Mouse (Mus musculus) adrenal gland, postnatal 14 days (tissue): ENCODE data around the gene Bri3bp. TPM values are rescaled to one million over a fixed set of nuclear protein-coding genes. Genes with fewer than 3 reads are reported as not detected.
A peak's percentile ranks its signal among the peaks of the same experiment; 100 is the strongest.
"Not testable (repeated sequence)": the region's sequence is repeated elsewhere in the genome, so short reads cannot be mapped to it uniquely, and the experiment has no call there.

Experiments
- DNase-seq: peaks from one replicate; pipeline ENCODE4 v3.0.0; 2021; ENCODE audit warnings: mixed read lengths
- total RNA-seq: library from RNA; stranded (reverse); gene quantifications from 2 replicates; pipeline ENCODE4 v1.2.3, GENCODE M21; 2021

The Bri3bp gene
- total RNA-seq, 1 experiment from 2014 or later = 24.0 TPM

DNA sequence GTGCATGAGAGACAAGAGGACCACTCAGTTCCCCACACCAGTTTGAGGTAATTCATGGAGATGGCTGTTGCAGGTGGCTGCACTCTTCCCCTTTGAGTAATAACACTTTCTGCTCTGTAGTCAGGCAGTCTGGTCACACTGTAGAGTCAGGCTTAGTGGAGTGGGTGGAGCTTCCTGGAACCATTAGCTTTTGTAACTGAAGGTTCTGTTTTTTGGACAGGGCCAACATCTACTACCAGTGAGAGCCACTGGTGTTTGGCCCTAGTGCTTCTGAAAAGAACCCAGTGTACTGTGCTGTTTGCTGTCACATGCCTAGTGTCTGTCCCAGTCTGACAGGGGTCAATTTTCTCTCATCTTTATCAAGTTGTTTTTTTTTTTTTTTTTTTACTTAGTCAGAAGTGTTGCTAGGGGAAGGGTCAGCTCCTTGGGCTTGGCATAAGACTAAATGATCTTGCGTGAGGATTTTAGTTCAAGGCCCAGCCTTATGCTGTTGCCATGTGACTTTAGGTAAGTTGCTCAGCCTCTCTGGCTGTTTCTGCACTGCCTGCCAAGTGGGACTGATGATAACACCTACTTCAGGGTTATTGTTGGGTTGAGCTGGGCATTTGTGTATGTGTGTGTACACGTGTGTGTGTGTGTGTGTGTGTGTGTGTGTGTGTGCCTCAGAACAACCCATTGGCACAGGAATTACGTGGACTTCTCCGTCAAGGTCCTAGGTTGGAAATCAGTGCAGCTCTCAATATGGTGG lies 43.8 kb downstream of the Bri3bp start:
- DNase-seq = no peak

DNA sequence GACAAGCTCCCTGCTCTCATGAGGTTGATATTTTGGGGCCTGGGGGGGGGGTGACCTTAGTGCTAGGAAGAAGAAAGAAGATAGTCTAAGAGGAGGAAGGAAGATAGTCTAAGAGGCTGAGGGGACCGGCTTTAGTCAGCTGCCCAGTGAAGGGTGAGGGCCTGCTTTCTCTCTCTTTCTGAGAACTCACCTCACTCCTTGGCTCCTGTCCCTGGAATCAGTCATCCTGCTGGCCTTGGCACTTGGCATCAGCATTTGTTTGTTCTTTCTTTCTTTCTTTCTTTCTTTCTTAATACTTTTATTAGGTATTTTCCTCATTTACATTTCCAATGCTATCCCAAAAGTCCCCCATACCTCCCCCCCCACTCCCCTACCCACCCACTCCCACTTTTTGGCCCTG lies 44.7 kb downstream of the Bri3bp start:
- DNase-seq = peak; percentile 57

DNA sequence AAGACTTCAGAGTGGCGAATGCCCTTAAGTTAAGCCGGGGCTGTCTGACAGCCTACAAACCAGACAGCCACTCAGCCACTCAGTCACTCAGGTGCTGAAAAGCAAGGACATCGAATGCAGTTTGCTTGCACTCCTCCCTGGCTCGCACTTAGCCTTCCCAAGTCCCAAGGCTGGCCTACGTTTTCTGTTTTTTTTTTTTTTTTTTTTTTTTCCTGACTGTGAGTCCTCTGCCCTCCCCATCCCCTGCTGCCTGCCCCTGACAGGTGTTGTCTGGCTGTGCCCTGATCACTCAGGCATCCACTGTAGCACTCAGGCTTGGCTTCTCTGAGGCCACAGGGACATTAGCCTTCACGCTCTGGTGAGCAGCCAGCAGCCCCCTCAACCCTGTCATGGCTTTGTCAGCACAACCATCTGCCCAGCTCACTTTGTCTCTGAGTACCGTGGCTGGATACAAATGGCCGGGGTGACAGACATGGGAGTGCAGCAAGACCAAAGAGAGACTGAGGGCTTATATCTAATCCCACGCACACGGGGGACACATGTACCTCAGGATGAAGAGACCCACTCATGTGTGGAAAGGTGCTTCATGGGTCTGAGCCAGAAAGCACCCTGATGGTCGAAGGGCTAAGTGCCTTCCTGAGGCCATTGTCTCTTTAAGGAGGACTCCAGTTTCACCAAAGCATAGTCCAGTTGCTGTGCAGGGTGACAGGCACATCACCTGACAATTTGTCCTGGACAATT lies 46.2 kb downstream of the Bri3bp start:
- DNase-seq = no peak

DNA sequence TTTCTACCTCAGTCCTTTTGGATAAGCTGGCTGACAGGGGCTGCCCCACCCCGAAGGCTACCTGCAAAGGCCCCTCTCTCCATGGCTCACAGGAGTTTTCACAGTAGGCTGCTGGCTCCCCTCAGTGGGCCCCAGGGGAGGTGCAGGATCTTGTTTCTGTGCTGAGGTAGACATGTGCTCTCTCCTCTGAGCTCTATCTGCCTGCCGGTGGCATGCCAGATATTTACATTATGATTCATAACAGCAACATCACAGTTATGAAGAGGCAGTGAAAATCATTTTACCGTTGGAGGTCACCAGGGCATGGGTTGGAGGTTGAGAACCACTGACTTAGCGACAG lies 46.7 kb downstream of the Bri3bp start:
- DNase-seq = peak; percentile 54

DNA sequence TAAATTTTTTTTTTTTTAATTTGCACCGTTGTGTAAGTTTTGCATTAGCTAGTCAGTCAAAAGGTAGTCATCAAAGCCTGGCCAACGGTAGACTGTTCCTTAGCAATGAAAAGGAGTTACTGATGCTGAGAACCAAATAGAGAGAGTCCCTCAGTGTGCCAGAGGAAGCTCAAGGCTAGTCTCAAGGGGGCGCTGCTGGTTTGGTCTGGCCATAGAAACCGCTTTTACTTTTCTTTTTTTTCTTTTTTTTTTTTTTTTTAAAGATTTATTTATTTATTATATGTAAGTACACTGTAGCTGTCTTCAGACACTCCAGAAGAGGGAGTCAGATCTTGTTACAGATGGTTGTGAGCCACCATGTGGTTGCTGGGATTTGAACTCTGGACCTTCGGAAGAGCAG lies 47.6 kb downstream of the Bri3bp start:
- DNase-seq = not testable (repeated sequence)

DNA sequence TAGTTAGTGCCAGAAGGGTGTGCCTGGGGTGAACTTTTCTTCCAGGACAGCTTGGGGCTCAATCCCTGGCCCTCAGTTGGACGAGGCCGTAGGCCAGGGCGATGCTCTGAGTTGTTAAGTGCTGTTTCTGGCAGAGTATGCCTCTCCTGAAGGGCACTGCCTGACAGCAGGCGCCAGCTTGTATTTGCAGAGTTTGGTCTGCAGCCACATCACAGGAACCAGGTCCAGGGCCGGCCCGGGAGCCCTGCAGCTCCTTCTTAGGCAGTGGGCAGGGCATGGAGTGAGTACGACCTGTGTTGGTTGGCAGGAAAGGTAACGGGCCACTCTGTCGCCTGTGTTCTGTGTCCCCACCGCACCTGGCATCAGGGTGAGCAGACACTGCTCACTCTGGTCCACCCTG lies 49.7 kb downstream of the Bri3bp start:
- DNase-seq = peak; percentile 33

DNA sequence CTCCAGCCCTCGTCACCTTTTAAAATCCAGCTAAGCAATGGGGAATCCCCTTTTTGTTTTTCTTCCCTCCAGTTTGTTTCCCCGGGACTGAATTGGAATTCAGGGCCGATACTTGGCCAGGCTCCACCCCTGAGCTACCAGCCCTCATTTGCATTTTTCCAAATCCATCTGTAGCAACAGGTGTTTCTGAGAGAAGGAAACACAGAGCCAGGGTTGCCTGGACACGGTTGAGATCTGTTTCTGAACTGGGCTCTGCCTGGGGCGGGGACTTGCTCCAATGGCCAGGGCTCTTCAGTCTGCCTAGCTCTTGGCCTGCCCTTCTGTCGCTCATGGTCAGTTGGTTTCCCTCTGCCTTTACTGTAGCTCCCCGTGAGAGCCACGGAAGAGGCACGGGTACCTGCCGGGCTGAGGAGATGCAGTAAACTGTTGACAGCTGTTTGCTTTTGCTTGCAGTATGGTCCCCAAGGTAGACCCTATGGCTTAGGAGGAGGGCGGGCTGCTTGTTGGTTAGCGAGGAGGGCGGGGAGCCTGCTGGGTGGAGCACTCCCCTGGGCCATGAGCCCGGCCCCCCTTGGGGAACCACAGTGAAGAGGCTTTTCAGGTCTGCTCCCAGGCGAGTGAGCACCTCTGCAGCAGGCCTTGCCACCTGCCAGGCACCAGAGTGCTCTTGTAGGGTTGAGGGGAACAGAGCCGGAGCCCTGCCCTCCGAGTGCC lies 51.2 kb downstream of the Bri3bp start:
- no peak for DNase-seq

DNA sequence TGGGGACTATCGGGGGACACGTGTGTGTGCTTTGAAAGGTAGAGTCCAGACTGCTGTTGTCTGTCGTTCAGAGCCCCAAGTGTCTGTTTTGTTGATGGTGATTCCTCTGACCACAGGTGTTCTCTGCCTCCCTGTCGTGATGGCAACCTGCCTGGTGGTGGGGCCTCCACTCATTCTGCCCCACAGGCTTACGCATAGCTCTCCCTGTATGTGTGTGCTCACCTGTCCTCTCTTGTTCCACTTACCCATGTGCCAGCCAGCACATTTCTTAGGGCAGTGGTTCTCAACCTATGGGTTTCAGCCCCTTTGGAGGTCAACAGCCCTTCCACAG lies 51.7 kb downstream of the Bri3bp start:
- DNase-seq = no peak

DNA sequence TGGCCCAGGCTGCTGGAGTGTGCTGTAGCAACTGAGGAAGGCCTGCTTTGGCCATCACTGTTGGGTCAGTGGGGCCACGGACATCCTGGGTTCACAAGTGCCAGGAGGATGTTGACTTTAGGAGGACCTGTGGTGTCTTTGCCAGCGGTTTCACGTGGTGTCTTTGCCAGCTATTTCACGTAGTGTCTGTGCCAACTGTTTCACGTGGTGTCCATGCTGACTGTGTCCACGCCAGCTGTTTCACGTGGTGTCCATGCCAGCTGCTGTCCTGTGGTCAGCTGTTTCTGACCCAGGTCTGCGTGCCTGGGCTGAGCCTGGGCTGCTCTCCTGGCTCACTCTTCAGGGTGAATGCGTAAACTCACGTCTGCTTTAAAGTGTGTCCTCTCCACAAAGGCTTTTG lies 54.3 kb downstream of the Bri3bp start:
- DNase-seq = peak; percentile 44

DNA sequence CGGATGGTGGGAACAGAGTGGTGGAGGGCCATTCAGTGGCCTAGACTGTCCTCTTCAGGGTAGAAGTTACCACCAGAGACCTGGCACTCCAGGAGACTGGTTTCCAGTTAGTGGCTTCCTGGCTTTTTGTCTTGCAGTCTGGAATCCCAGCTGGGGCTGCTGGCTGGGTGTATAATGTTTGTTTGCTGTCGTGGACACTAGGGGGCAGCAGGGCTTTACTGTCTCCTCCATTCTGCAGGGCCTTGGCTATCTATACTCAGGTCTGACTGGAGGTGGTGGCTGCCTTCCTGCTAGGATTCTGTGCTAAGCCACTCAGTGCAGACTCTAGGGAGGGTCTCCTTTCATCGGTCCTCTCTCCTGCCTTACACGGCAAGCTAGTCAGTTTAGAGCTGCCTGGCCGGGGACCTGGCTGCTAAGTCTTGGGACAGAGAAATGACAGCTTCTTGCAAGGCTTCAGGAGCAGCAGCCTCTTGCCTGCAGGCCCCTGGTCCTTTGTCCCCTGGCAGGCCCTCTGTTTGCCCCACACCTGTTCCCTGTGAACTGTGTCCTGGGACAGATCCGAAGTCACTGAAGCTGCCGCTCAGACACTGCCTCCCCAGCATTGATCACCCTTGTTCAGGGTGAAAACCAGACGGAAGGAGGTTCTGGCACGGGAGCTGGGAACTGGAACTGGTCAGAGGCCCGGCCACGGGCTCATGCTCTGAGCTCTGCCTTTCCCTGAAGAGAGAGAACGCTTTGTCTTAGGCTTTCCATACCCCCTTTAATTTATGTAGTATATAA lies 56.6 kb downstream of the Bri3bp start:
- peak; percentile 74 for DNase-seq

DNA sequence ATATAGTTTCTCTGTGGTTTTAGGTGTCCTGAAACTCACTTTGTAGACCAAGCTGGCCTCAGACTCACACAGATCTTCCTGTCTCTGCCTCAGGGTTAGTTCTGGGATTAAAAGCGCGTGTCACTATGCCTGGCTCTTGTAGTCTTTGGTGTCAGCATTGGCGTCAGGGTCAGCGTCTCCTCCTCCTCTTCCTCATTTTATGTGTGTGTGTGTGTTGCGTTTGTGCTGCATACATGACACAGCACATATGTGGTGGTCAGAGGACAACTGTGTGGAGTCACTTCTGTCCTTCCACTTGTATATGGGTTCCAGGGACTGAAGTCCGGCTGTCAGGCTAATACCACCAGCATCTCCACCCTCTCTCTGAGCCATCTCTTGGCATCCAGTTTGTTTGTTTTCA lies 60.1 kb downstream of the Bri3bp start:
- DNase-seq = no peak

DNA sequence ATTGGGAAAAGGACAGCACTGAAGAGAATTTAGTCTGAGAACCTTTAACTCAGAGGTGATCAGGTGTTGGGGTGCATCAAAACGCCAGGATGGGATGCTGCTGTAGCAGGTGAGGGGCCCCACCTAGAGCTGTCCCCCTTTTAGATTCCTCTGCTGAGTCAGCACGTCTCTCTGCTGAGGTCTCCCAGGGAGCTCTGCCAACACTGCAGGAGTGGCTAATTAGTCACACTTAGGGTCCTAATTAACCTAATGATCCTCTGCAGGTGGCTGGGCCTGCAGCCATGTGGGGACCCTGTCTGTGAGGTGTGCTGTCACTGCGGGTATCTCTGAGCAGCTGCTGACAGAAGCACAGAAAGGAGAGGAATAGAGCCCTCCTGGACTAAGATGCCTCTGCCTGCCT lies 60.8 kb downstream of the Bri3bp start:
- no peak for DNase-seq

DNA sequence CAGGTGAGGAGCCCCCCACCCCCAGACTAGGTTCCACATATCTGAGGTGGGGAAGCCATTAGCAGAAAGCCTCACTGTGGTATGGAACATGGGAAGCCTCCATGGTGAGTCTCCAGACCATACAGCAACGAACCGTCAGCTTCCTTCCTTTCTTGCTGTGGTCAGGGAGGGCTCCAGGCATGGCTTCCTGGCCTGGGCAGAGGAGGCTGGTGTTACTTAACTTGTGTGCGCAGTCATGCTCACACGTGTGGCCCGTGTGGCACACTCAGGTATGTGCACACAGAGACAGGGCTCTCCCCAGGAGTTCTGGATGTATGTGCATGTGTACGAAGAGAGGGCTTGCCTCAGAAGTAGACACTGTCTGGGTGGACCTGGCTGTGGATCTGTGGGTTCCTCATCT lies 62.3 kb downstream of the Bri3bp start:
- DNase-seq = no peak

DNA sequence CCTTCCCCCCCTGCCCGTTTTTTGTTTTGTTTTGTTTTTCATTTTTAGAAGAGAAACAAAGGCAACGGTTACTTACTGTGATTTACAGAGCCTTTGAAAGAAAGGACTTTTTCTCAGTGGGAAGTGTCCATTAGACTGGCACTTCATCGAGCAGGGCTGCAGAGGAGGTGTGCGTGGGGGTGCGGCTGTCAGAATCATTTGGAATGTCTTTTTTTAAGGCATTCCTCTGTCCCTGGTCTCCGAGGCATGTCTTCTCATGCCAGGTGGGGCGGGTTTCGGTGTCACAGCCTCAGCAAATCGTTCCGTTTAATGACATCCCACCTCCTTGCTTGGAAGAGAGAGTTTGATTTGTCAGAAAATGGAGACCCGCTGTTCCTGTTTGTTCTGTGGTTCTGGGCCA lies 63.3 kb downstream of the Bri3bp start:
- no peak for DNase-seq

DNA sequence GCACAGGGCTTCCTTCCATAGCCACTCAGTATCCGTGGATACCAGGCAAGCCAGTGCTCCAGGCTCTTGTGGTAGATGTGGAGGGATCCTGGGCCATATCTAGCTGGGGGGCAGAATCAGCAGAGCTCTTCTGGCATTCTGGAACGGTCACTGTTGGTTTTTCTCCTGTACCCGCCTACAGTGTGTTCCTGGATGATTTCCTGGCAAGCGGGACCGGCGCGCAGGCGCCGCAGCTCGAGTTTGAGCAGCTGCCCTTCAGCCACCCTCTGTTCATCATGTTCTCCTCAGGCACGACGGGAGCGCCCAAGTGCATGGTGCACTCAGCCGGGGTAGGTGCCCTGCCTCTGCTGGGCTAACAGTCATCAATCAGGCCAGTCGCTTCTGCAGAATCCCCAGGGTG lies 64.6 kb downstream of the Bri3bp start:
- DNase-seq = no peak

DNA sequence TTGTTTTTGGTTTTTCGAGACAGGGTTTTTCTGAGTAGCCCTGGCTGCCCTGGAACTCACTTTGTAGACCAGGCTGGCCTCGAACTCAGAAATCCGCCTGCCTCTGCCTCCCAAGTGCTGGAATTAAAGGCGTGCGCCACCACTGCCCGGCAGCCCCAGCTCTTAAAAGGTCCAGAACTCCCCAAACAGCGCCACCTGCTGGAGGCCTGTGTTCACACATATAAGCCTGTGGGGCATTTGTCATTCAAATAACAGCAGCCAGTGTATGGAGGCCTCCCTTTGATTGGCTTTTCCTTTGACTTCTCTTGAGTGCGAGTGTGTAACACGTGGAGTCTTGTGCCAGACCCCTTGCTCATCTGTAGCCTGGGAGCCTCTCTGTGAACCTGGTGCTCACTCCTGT lies 66.2 kb downstream of the Bri3bp start:
- DNase-seq = no peak

DNA sequence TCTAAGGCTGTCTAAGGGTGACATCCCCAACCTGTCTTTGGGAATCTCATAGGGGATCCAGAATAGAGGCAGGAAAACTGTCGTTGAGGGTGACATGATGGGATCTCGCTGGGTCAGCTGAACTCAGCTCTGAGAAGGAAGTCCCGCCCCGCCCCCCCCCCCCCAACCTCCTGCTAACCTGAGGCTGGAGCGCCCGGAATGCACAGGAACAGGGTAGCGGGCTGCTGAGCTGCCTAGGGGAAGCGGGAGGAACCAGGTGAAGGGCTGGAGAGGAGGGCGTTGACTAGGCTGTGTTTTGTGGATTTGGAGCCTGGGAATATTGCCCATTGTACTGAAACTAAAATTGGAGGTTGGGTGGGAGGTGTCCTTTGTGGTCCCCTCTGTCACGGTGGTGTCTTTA lies 66.6 kb downstream of the Bri3bp start:
- no peak for DNase-seq

DNA sequence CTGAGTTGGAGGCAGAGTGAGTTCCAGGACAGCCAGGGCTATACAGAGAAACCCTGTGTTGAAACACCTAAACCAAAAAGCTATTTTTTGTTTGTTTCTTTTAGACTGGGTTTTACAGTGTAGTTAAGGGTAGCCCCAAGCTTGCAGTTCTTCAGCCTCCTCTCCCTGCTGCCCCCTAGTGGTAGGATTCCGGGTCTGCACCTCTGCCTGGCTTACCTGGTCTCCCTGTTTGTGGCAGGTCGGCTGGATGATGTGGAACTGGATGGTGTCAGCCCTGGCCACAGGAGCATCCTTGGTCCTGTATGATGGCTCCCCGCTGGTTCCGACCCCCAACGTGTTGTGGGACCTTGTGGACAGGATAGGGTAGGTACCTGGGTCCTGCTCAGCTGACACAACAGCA lies 68.2 kb downstream of the Bri3bp start:
- peak; percentile 71 for DNase-seq
